Mouse (Mus musculus): ENCODE measurements at regions not wholly inside any gene's neighbourhood (a gene's known extent, or its start where the extent isn't known, plus 50 kb on each side); places are given as distances from the start of the nearest gene placed in this dataset.
A peak's percentile ranks its signal among the peaks of the same experiment; 100 is the strongest.

- TF ChIP-seq CTCF (IDR thresholded peaks at IDR 0.05; ENCODE audit: low read depth) = no peak
Measured at GRCm38 (mm10) chr5:21109030-21109429, 53.3 kb upstream of the Ptpn12 start.

GRCm38 (mm10) chr5:21113377-21113776, 57.7 kb upstream of the Ptpn12 start:
- no peaks in the 10 kb centered on the region for H3K27me3 ChIP-seq (ENCODE audit: insufficient read depth, low read length)
- no peaks in the 10 kb centered on the region for H3K9me3 ChIP-seq (ENCODE audit: low read depth, low read length)
- no peaks in the 10 kb centered on the region for H3K4me1 ChIP-seq (ENCODE audit: insufficient read depth)
- ATAC-seq (ENCODE audit: insufficient read depth) = no peak
- no peak overlapping the region for H3K9ac ChIP-seq
- no peak overlapping the region for H3K4me2 ChIP-seq
- TF ChIP-seq CTCF (IDR thresholded peaks at IDR 0.05; ENCODE audit: low read depth) = no peak
- WGBS = 83% methylated on average over 2 of the region's 2 CpGs
- no peak overlapping the region for H3K4me3 ChIP-seq (ENCODE audit: low read depth, low read length)
- no peak overlapping the region for H3K27ac ChIP-seq (ENCODE audit: low read depth)
- no peaks in the 10 kb centered on the region for H3K36me3 ChIP-seq (ENCODE audit: insufficient read depth)
- no peak for DNase-seq

More at GRCm38 (mm10) chr5:21109030-21109429, 53.3 kb upstream of the Ptpn12 start:
- no peaks in the 10 kb centered on the region for H3K4me1 ChIP-seq (ENCODE audit: insufficient read depth)
- no peak overlapping the region for H3K27ac ChIP-seq (ENCODE audit: low read depth)
- 82% methylated on average over 1 of the region's 1 CpGs for WGBS
- H3K27me3 ChIP-seq (ENCODE audit: insufficient read depth, low read length) = no peaks in the 10 kb centered on the region
- no peak overlapping the region for H3K4me3 ChIP-seq (ENCODE audit: low read depth, low read length)
- no peaks in the 10 kb centered on the region for H3K36me3 ChIP-seq (ENCODE audit: insufficient read depth)
- ATAC-seq (ENCODE audit: insufficient read depth) (no peak), DNase-seq (no peak)
- H3K9ac ChIP-seq = no peak overlapping the region
- no peaks in the 10 kb centered on the region for H3K9me3 ChIP-seq (ENCODE audit: low read depth, low read length)
- no peak overlapping the region for H3K4me2 ChIP-seq

- no peaks in the 10 kb centered on the region for H3K4me1 ChIP-seq (ENCODE audit: insufficient read depth)
- H3K27ac ChIP-seq (ENCODE audit: low read depth) = no peak overlapping the region
- H3K9me3 ChIP-seq (ENCODE audit: low read depth, low read length) = no peaks in the 10 kb centered on the region
- no peak overlapping the region for H3K9ac ChIP-seq
- H3K4me3 ChIP-seq (ENCODE audit: low read depth, low read length) = no peak overlapping the region
- 74% methylated on average over 1 of the region's 1 CpGs for WGBS
- ATAC-seq (ENCODE audit: insufficient read depth) = no peak
- no peak for TF ChIP-seq CTCF (IDR thresholded peaks at IDR 0.05; ENCODE audit: low read depth)
- no peak for DNase-seq
- H3K27me3 ChIP-seq (ENCODE audit: insufficient read depth, low read length) = no peaks in the 10 kb centered on the region
- H3K36me3 ChIP-seq (ENCODE audit: insufficient read depth) = no peaks in the 10 kb centered on the region
- no peak overlapping the region for H3K4me2 ChIP-seq
Measured at GRCm38 (mm10) chr5:21115552-21115951, 59.8 kb upstream of the Ptpn12 start.

- no peak overlapping the region for H3K27ac ChIP-seq (ENCODE audit: low read depth)
- no peaks in the 10 kb centered on the region for H3K9me3 ChIP-seq (ENCODE audit: low read depth, low read length)
- no peak for DNase-seq
- TF ChIP-seq CTCF (IDR thresholded peaks at IDR 0.05; ENCODE audit: low read depth) = no peak
- no peak overlapping the region for H3K4me2 ChIP-seq
- no peak overlapping the region for H3K9ac ChIP-seq
- no peaks in the 10 kb centered on the region for H3K27me3 ChIP-seq (ENCODE audit: insufficient read depth, low read length)
- no peaks in the 10 kb centered on the region for H3K4me1 ChIP-seq (ENCODE audit: insufficient read depth)
- H3K4me3 ChIP-seq (ENCODE audit: low read depth, low read length) = no peak overlapping the region
- H3K36me3 ChIP-seq (ENCODE audit: insufficient read depth) = no peaks in the 10 kb centered on the region
- WGBS = 53% methylated on average over 1 of the region's 1 CpGs
- ATAC-seq (ENCODE audit: insufficient read depth) = no peak
Measured at GRCm38 (mm10) chr5:21123081-21123480, 63.0 kb upstream of the Gsap start.

- no peaks in the 10 kb centered on the region for H3K4me1 ChIP-seq (ENCODE audit: insufficient read depth)
- no peak overlapping the region for H3K27ac ChIP-seq (ENCODE audit: low read depth)
- peak; percentile 68 for ATAC-seq (ENCODE audit: insufficient read depth)
- 61% methylated on average over 5 of the region's 5 CpGs for WGBS
- no peak for TF ChIP-seq CTCF (IDR thresholded peaks at IDR 0.05; ENCODE audit: low read depth)
- no peak overlapping the region for H3K9ac ChIP-seq
- no peaks in the 10 kb centered on the region for H3K36me3 ChIP-seq (ENCODE audit: insufficient read depth)
- H3K9me3 ChIP-seq (ENCODE audit: low read depth, low read length) = no peaks in the 10 kb centered on the region
- DNase-seq = peak; percentile 36
- no peak overlapping the region for H3K4me3 ChIP-seq (ENCODE audit: low read depth, low read length)
- no peaks in the 10 kb centered on the region for H3K27me3 ChIP-seq (ENCODE audit: insufficient read depth, low read length)
- H3K4me2 ChIP-seq = no peak overlapping the region
Measured at GRCm38 (mm10) chr5:21125085-21125484, 61.0 kb upstream of the Gsap start.

GRCm38 (mm10) chr5:21131173-21131572, 54.9 kb upstream of the Gsap start:
- Histone ChIP-seq H3K4me1 (ENCODE audit: insufficient read depth) (no peaks in the 10 kb centered on the region), H3K36me3 (ENCODE audit: insufficient read depth) (no peaks in the 10 kb centered on the region), H3K27me3 (ENCODE audit: insufficient read depth, low read length) (no peaks in the 10 kb centered on the region), H3K9me3 (ENCODE audit: low read depth, low read length) (no peaks in the 10 kb centered on the region), H3K9ac (no peak overlapping the region), H3K27ac (ENCODE audit: low read depth) (no peak overlapping the region), H3K4me2 (no peak overlapping the region), H3K4me3 (ENCODE audit: low read depth, low read length) (no peak overlapping the region)
- ATAC-seq (ENCODE audit: insufficient read depth) (no peak), DNase-seq (no peak)
- WGBS = 91% methylated on average over 2 of the region's 2 CpGs
- no peak for TF ChIP-seq CTCF (IDR thresholded peaks at IDR 0.05; ENCODE audit: low read depth)

GRCm38 (mm10) chr5:21131943-21132342, 54.1 kb upstream of the Gsap start:
- DNase-seq = no peak
- H3K9ac ChIP-seq = no peak overlapping the region
- H3K4me3 ChIP-seq (ENCODE audit: low read depth, low read length) = no peak overlapping the region
- H3K27ac ChIP-seq (ENCODE audit: low read depth) = no peak overlapping the region
- no peaks in the 10 kb centered on the region for H3K9me3 ChIP-seq (ENCODE audit: low read depth, low read length)
- ATAC-seq (ENCODE audit: insufficient read depth) = no peak
- H3K36me3 ChIP-seq (ENCODE audit: insufficient read depth) = no peaks in the 10 kb centered on the region
- H3K4me2 ChIP-seq = no peak overlapping the region
- no peak for TF ChIP-seq CTCF (IDR thresholded peaks at IDR 0.05; ENCODE audit: low read depth)
- no peaks in the 10 kb centered on the region for H3K4me1 ChIP-seq (ENCODE audit: insufficient read depth)
- WGBS = 83% methylated on average over 3 of the region's 3 CpGs
- H3K27me3 ChIP-seq (ENCODE audit: insufficient read depth, low read length) = no peaks in the 10 kb centered on the region

- DNase-seq (no peak), ATAC-seq (ENCODE audit: insufficient read depth) (no peak)
- no peak overlapping the region for H3K4me3 ChIP-seq (ENCODE audit: low read depth, low read length)
- no peak for TF ChIP-seq CTCF (IDR thresholded peaks at IDR 0.05; ENCODE audit: low read depth)
- H3K9me3 ChIP-seq (ENCODE audit: low read depth, low read length) = no peaks in the 10 kb centered on the region
- H3K27me3 ChIP-seq (ENCODE audit: insufficient read depth, low read length) = no peaks in the 10 kb centered on the region
- no peaks in the 10 kb centered on the region for H3K36me3 ChIP-seq (ENCODE audit: insufficient read depth)
- H3K9ac ChIP-seq = no peak overlapping the region
- 58% methylated on average over 3 of the region's 3 CpGs for WGBS
- H3K4me2 ChIP-seq = no peak overlapping the region
- no peaks in the 10 kb centered on the region for H3K4me1 ChIP-seq (ENCODE audit: insufficient read depth)
- H3K27ac ChIP-seq (ENCODE audit: low read depth) = no peak overlapping the region
Measured at GRCm38 (mm10) chr5:21135476-21135875, 50.6 kb upstream of the Gsap start.
